Mouse (Mus musculus) embryonic fibroblast, embryonic 13.5 days (primary cell): Measurements from ENCODE around the gene Arhgef5.

ENCODE experiments used
- CTCF ChIP-seq: IDR thresholded peaks from 2 replicates; pipeline ENCODE4 v1.5.1; 2011; ENCODE audit warnings: mild to moderate bottlenecking, control low read depth, low read length, moderate library complexity, borderline replicate concordance; ENCODE audit not compliant: insufficient read depth
- POLR2A ChIP-seq: IDR thresholded peaks from 2 replicates; pipeline ENCODE4 v1.6.1; 2011; ENCODE audit warnings: low read depth, mild to moderate bottlenecking, control low read depth, low read length, moderate library complexity

GRCm38 (mm10) chr6:43280481-43280880 is 15.1 kb downstream of the Arhgef5 start:
- TF ChIP-seq POLR2A (no peak), CTCF (no peak)
